Mouse (Mus musculus) lung, adult 2 months (tissue): Measurements from ENCODE around the gene Rnf111.

Source experiments
- CTCF ChIP-seq: fragments of 200-500 bp; IDR thresholded peaks from 2 replicates; pipeline ENCODE4 v1.5.1; 2011; ENCODE audit warnings: mild to moderate bottlenecking, low read length, control low read depth; ENCODE audit not compliant: insufficient read depth
- POLR2A ChIP-seq: fragments of 200-500 bp; IDR thresholded peaks from 2 replicates; pipeline ENCODE4 v1.6.1; 2011; ENCODE audit warnings: low read depth, mild to moderate bottlenecking, control low read depth, low read length, borderline replicate concordance; ENCODE audit errors: extremely low read depth

GRCm38 (mm10) chr9:70523813-70524212 is 20.3 kb upstream of the Rnf111 start:
- no peak for TF ChIP-seq CTCF
- no peak for TF ChIP-seq POLR2A
